Mouse (Mus musculus) lung, embryonic 14.5 days (tissue): Measurements from ENCODE around the gene Resp18. TPM values are rescaled to one million over a fixed set of nuclear protein-coding genes. Genes with fewer than 3 reads are reported as not detected.
"Not testable (repeated sequence)": the region's sequence is repeated elsewhere in the genome, so short reads cannot be mapped to it uniquely, and the experiment has no call there.

Experiments used
- ATAC-seq: fragments of 200-750 bp; cut with Nextera tagmentation; 2 replicates; pipeline ENCODE4 v1.8.0; 2017; ENCODE audit warnings: mild to moderate bottlenecking, moderate TSS enrichment, moderate library complexity; ENCODE audit not compliant: insufficient read depth
- DNase-seq: peaks from one replicate; pipeline ENCODE4 v3.0.0-alpha.2; 2015
- H3K27ac ChIP-seq: fragments of 300-500 bp; sonication (generic); 2 replicates; pipeline ENCODE4 v1.5.1; 2014; ENCODE audit warnings: low read depth, mild to moderate bottlenecking, moderate library complexity
- H3K27me3 ChIP-seq: fragments of 300-500 bp; sonication (generic); 2 replicates; pipeline ENCODE4 v1.6.1; 2014; ENCODE audit warnings: low read length, control low read depth; ENCODE audit not compliant: insufficient read depth
- H3K36me3 ChIP-seq: fragments of 300-500 bp; sonication (generic); 2 replicates; pipeline ENCODE4 v1.6.1; 2014; ENCODE audit warnings: control low read depth; ENCODE audit not compliant: insufficient read depth
- H3K4me1 ChIP-seq: fragments of 300-500 bp; sonication (generic); 2 replicates; pipeline ENCODE4 v1.6.1; 2014; ENCODE audit warnings: antibody characterized with exemption, control low read depth; ENCODE audit not compliant: insufficient read depth
- H3K4me2 ChIP-seq: fragments of 300-500 bp; sonication (generic); 2 replicates; pipeline ENCODE4 v1.6.1; 2014; ENCODE audit warnings: mild to moderate bottlenecking
- H3K4me3 ChIP-seq: fragments of 300-500 bp; sonication (generic); 2 replicates; pipeline ENCODE4 v1.5.1; 2014; ENCODE audit warnings: low read depth, low read length
- H3K9ac ChIP-seq: fragments of 300-500 bp; sonication (generic); 2 replicates; pipeline ENCODE4 v1.6.1; 2014
- H3K9me3 ChIP-seq: fragments of 300-500 bp; sonication (generic); 2 replicates; pipeline ENCODE4 v1.6.1; 2016; ENCODE audit warnings: low read depth, low read length, control low read depth
- CTCF ChIP-seq: IDR thresholded peaks from 2 replicates; pipeline ENCODE4 v1.5.1; 2016; ENCODE audit warnings: antibody characterized with exemption, low read depth
- whole genome bisulfite sequencing: fragments of 180-500 bp; shearing (Covaris S2); extraction: QIAGEN DNeasy Blood & Tissue Kit; methylation state at CpG from one replicate; pipeline ENCODE4 v1.1.7; 2014; 5-methylcytosine and 5-hydroxymethylcytosine counted together
- polyA plus RNA-seq: library from polyadenylated mRNA; unstranded; fragments of >200 nt; fragmentation: Nextera tagmentation; extraction: Ambion mirVana; gene quantifications from 2 replicates; pipeline ENCODE4 v1.2.1, GENCODE M21; 2014

Gene Resp18
- polyA plus RNA-seq, 1 experiment from 2014 or later = not detected

GRCm38 (mm10) chr1:75234606-75235005 is 43.6 kb downstream of the Resp18 start:
- H3K4me1 ChIP-seq = peaks cover 4% of the 10 kb centered on the region; the same call in 1 of the 2 replicates
- no peaks in the 10 kb centered on the region for H3K9me3 ChIP-seq
- no peak overlapping the region for H3K27ac ChIP-seq
- peak; percentile 71 for TF ChIP-seq CTCF
- H3K4me2 ChIP-seq = no peak overlapping the region
- H3K27me3 ChIP-seq = no peaks in the 10 kb centered on the region
- ATAC-seq (peak; percentile 28; the same call in 1 of the 2 replicates), DNase-seq (peak; percentile 75)
- no peak overlapping the region for H3K4me3 ChIP-seq
- 2% methylated on average over 8 of the region's 8 CpGs for WGBS
- H3K9ac ChIP-seq = no peak overlapping the region
- H3K36me3 ChIP-seq = no peaks in the 10 kb centered on the region

DNA sequence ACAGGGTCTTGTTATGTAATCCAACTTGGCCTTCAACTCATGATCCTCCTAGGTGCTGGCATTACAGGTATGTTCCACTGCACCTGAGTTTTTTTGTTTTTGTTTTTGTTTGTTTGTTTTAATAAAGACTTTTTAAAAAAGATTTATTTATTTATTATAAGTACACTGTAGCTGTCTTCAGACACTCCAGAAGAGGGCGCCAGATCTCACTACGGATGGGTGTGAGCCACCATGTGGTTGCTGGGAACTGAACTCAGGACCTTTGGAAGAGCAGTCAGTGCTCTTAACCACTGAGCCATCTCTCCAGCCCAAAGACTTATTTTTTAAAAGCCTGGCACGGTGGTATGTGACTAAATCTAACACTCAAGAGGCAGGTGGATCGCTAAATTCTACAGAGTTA is 45.7 kb downstream of the Resp18 start:
- not testable (repeated sequence) for DNase-seq, H3K9me3 ChIP-seq, H3K9ac ChIP-seq, ATAC-seq, H3K27ac ChIP-seq, H3K27me3 ChIP-seq, H3K4me1 ChIP-seq, H3K4me2 ChIP-seq, H3K36me3 ChIP-seq, H3K4me3 ChIP-seq
- 65% methylated on average over 4 of the region's 4 CpGs for WGBS

GRCm38 (mm10) chr1:75231664-75232152 is 46.5 kb downstream of the Resp18 start, which contains the start of gene A630095N17Rik:
Gene A630095N17Rik, minus strand, starts transcription at chr1:75232102.
- no peaks in the 10 kb centered on the region for H3K4me1 ChIP-seq
- no peak within 1 kb of the TSS for H3K4me3 ChIP-seq
- H3K27me3 ChIP-seq = no peaks in the 10 kb centered on the region
- no peak for TF ChIP-seq CTCF
- H3K9me3 ChIP-seq = no peaks in the 10 kb centered on the region
- no peaks in the 10 kb centered on the region for H3K36me3 ChIP-seq
- DNase-seq = no peak
- no peak for ATAC-seq
- no peak within 1 kb of the TSS for H3K4me2 ChIP-seq
- H3K27ac ChIP-seq = no peak within 1 kb of the TSS
- 71% methylated on average over 5 of the region's 5 CpGs for WGBS
- H3K9ac ChIP-seq = no peak within 1 kb of the TSS

DNA sequence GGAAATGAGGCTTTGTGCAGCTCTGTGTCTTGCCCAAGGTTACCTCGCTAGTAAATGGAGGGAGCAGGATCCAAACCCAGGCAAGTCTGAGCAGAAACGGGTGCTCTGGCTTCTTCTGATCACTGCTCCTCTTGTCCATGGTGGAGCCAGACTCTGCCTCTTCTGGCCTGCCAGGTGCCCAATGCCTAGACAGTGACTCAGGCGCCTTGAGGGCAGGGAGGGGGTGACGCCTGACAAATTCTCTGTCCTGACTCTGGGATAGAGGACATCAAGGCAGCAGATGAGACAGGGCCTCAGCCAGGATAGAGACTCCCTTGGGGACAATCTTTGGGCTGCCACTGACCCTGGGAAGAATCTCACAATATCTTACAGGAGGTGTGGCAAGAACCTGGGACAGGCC is 47.0 kb downstream of the Resp18 start:
- DNase-seq = no peak

GRCm38 (mm10) chr1:75230335-75230994 is 47.8 kb downstream of the Resp18 start:
- WGBS = 67% methylated on average over 7 of the region's 7 CpGs
- H3K4me3 ChIP-seq = no peak overlapping the region
- ATAC-seq = no peak
- H3K9ac ChIP-seq = no peak overlapping the region
- DNase-seq = no peak
- TF ChIP-seq CTCF = no peak
- H3K27me3 ChIP-seq = no peaks in the 10 kb centered on the region
- no peaks in the 10 kb centered on the region for H3K4me1 ChIP-seq
- H3K27ac ChIP-seq = no peak overlapping the region
- H3K9me3 ChIP-seq = no peaks in the 10 kb centered on the region
- no peaks in the 10 kb centered on the region for H3K36me3 ChIP-seq
- H3K4me2 ChIP-seq = no peak overlapping the region

More for the DNA sequence above, 47.0 kb downstream of the Resp18 start:
- Histone ChIP-seq H3K27me3 (no peaks in the 10 kb centered on the region), H3K4me1 (no peaks in the 10 kb centered on the region), H3K27ac (no peak overlapping the region), H3K4me2 (no peak overlapping the region), H3K36me3 (no peaks in the 10 kb centered on the region), H3K9me3 (no peaks in the 10 kb centered on the region), H3K4me3 (no peak overlapping the region), H3K9ac (no peak overlapping the region)
- no peak for TF ChIP-seq CTCF
- no peak for ATAC-seq
- 66% methylated on average over 4 of the region's 4 CpGs for WGBS

DNA sequence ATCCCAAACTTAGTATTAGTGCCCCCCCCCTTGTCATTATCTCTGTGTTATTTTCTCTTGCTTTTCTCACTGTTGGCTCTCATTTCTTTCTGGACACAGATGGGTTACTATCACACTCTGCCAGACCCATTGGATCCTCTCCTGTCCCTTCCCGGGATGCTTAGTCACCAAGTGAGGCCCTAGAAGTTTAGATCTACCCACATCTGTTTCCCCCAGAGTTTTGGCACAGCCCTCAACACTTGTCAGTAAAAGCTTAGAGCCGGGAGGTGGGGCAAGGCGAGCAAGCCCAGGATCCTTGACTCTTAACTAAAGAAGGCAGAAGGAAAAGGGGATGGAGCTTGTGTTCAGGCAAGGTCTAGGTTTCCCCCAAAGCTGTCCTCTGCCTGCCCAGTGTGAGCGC is 49.1 kb downstream of the Resp18 start:
- ATAC-seq (no peak), DNase-seq (no peak)
- Histone ChIP-seq H3K4me1 (no peaks in the 10 kb centered on the region), H3K36me3 (no peaks in the 10 kb centered on the region), H3K4me2 (no peak overlapping the region), H3K27ac (no peak overlapping the region), H3K9me3 (no peaks in the 10 kb centered on the region), H3K4me3 (no peak overlapping the region), H3K27me3 (no peaks in the 10 kb centered on the region), H3K9ac (no peak overlapping the region)
- no peak for TF ChIP-seq CTCF
- 58% methylated on average over 4 of the region's 4 CpGs for WGBS

GRCm38 (mm10) chr1:75227653-75228052 is 50.6 kb downstream of the Resp18 start:
- 61% methylated on average over 1 of the region's 1 CpGs for WGBS
- Histone ChIP-seq H3K4me2 (no peak overlapping the region), H3K36me3 (no peaks in the 10 kb centered on the region), H3K4me1 (no peaks in the 10 kb centered on the region), H3K27me3 (no peaks in the 10 kb centered on the region), H3K9me3 (no peaks in the 10 kb centered on the region), H3K27ac (no peak overlapping the region), H3K4me3 (no peak overlapping the region), H3K9ac (no peak overlapping the region)
- DNase-seq (no peak), ATAC-seq (no peak)
- TF ChIP-seq CTCF = no peak
